Mouse (Mus musculus) neural tube, embryonic 12.5 days (tissue): ENCODE data around the gene Fam196b. TPM values are rescaled to one million over a fixed set of nuclear protein-coding genes. Genes with fewer than 3 reads are reported as not detected.

Source experiments
- ATAC-seq: fragments of 200-750 bp; cut with Nextera tagmentation; 2 replicates; pipeline ENCODE4 v1.8.0; 2017; ENCODE audit warnings: low read depth, mild to moderate bottlenecking, moderate TSS enrichment, moderate library complexity; ENCODE audit not compliant: low FRiP score
- H3K27ac ChIP-seq: fragments of 300-500 bp; sonication (generic); 2 replicates; pipeline ENCODE4 v1.5.1; 2016
- H3K27me3 ChIP-seq: fragments of 300-500 bp; sonication (generic); replicated peaks from 2 replicates; pipeline ENCODE4 v1.6.1; 2016; ENCODE audit warnings: mild to moderate bottlenecking
- H3K36me3 ChIP-seq: fragments of 300-500 bp; sonication (generic); 2 replicates; pipeline ENCODE4 v1.6.1; 2016; ENCODE audit warnings: mild to moderate bottlenecking
- H3K4me1 ChIP-seq: fragments of 300-500 bp; sonication (generic); 2 replicates; pipeline ENCODE4 v1.6.1; 2016
- H3K4me2 ChIP-seq: fragments of 300-500 bp; sonication (generic); replicated peaks from 2 replicates; pipeline ENCODE4 v1.6.1; 2016; ENCODE audit warnings: mild to moderate bottlenecking
- H3K4me3 ChIP-seq: fragments of 300-500 bp; sonication (generic); 2 replicates; pipeline ENCODE4 v1.5.1; 2016
- H3K9ac ChIP-seq: fragments of 300-500 bp; sonication (generic); 2 replicates; pipeline ENCODE4 v1.6.1; 2016; ENCODE audit warnings: mild to moderate bottlenecking
- H3K9me3 ChIP-seq: fragments of 300-500 bp; sonication (generic); 2 replicates; pipeline ENCODE4 v1.6.1; 2016; ENCODE audit warnings: mild to moderate bottlenecking
- WGBS: fragments of 180-500 bp; shearing (Covaris S2); methylation state at CpG from one replicate; pipeline ENCODE4 v1.1.7; 2016; 5-methylcytosine and 5-hydroxymethylcytosine counted together
- polyA plus RNA-seq: library from polyadenylated mRNA; unstranded; fragments of >200 nt; fragmentation: Nextera tagmentation; extraction: Ambion mirVana; gene quantifications from 2 replicates; pipeline ENCODE4 v1.2.1, GENCODE M21; 2016

Fam196b gene
- polyA plus RNA-seq, 1 experiment from 2014 or later: 2.0 TPM

- H3K4me3 ChIP-seq: no peak overlapping the region
- H3K27me3 ChIP-seq: no peaks in the 10 kb centered on the region
- whole genome bisulfite sequencing: 54% methylated on average over 6 of the region's 6 CpGs
- H3K9ac ChIP-seq: no peak overlapping the region
- peaks cover 10% of the 10 kb centered on the region; the same call in 1 of the 2 replicates for H3K4me1 ChIP-seq
- H3K9me3 ChIP-seq: no peaks in the 10 kb centered on the region
- no peak overlapping the region for H3K4me2 ChIP-seq
- no peak for ATAC-seq
- H3K36me3 ChIP-seq: no peaks in the 10 kb centered on the region
- H3K27ac ChIP-seq: no peak overlapping the region
These were observed 106.4 kb downstream of the Fam196b start for GRCm38 (mm10) chr11:34421061-34421460.

DNA sequence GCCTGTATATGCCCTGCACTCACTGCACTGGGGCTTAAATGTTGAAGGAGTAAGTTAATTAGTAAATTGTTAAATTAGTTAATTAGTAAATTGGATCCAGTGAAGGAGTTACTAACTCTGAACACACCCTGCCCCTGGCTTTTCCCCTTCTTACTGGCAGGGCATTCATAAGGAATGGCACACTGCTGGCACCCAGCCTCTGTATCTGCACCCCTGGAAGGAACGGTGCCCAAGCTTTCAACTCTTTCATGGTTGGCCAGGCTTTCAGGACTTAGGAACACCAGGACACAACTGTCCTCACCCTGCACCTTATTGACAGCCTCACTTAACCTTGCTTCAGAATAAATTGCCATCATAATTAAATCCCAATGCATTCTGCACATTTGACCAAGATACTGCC is 109.9 kb downstream of the Fam196b start:
- no peak for ATAC-seq
- Histone ChIP-seq H3K4me3 (no peak overlapping the region), H3K4me1 (no peaks in the 10 kb centered on the region), H3K9ac (no peak overlapping the region), H3K27me3 (no peaks in the 10 kb centered on the region), H3K4me2 (no peak overlapping the region), H3K36me3 (no peaks in the 10 kb centered on the region), H3K9me3 (no peaks in the 10 kb centered on the region), H3K27ac (no peak overlapping the region)
- 89% methylated on average over 1 of the region's 1 CpGs for WGBS

DNA sequence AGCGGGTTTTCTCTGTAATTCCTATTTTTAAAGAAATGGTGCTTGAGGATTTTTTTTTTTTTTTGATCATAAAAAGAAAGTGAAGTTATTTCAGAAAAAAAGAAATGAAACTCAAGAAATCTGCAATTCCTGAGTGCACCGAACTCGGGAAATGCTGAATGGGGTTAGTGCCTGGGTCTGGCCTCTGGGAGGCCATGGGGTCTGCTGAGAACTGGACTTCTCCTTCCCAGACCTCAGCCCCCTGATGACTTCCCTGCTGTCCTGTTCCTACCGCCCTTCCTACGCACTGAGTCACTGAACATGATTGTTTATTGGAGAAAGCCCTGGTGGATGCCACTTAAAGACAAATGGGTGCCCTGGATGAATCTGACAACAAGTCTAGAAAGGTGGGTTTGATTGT is 112.6 kb downstream of the Fam196b start:
- Histone ChIP-seq H3K4me2 (no peak overlapping the region), H3K36me3 (no peaks in the 10 kb centered on the region), H3K27ac (no peak overlapping the region), H3K4me1 (no peaks in the 10 kb centered on the region), H3K9me3 (no peaks in the 10 kb centered on the region), H3K9ac (no peak overlapping the region), H3K4me3 (no peak overlapping the region), H3K27me3 (no peaks in the 10 kb centered on the region)
- no peak for ATAC-seq
- 91% methylated on average over 5 of the region's 5 CpGs for WGBS

GRCm38 (mm10) chr11:34430940-34431339 is 116.3 kb downstream of the Fam196b start:
- no peaks in the 10 kb centered on the region for H3K27me3 ChIP-seq
- no peaks in the 10 kb centered on the region; the same call in 1 of the 2 replicates for H3K4me1 ChIP-seq
- H3K4me3 ChIP-seq: no peak overlapping the region
- no peak for ATAC-seq
- no peak overlapping the region for H3K27ac ChIP-seq
- no peak overlapping the region for H3K9ac ChIP-seq
- H3K36me3 ChIP-seq: no peaks in the 10 kb centered on the region
- H3K9me3 ChIP-seq: no peaks in the 10 kb centered on the region
- H3K4me2 ChIP-seq: no peak overlapping the region
- 71% methylated on average over 4 of the region's 4 CpGs for WGBS

- Histone ChIP-seq H3K4me1 (no peaks in the 10 kb centered on the region; the same call in 1 of the 2 replicates), H3K36me3 (no peaks in the 10 kb centered on the region), H3K27ac (no peak overlapping the region), H3K4me3 (no peak overlapping the region), H3K4me2 (no peak overlapping the region), H3K9ac (no peak overlapping the region), H3K27me3 (no peaks in the 10 kb centered on the region), H3K9me3 (no peaks in the 10 kb centered on the region)
- 58% methylated on average over 5 of the region's 5 CpGs for WGBS
- peak; percentile 22; the same call in 1 of the 2 replicates for ATAC-seq
These were observed 116.7 kb downstream of the Fam196b start for GRCm38 (mm10) chr11:34431371-34431770.

GRCm38 (mm10) chr11:34431978-34432377 is 117.4 kb downstream of the Fam196b start:
- H3K36me3 ChIP-seq: no peaks in the 10 kb centered on the region
- H3K4me2 ChIP-seq: no peak overlapping the region
- no peak overlapping the region for H3K27ac ChIP-seq
- 35% methylated on average over 2 of the region's 2 CpGs for WGBS
- no peak overlapping the region for H3K9ac ChIP-seq
- H3K4me1 ChIP-seq: no peaks in the 10 kb centered on the region; the same call in 1 of the 2 replicates
- ATAC-seq: peak; percentile 49; the same call in 1 of the 2 replicates
- H3K9me3 ChIP-seq: no peaks in the 10 kb centered on the region
- H3K27me3 ChIP-seq: no peaks in the 10 kb centered on the region
- H3K4me3 ChIP-seq: no peak overlapping the region

DNA sequence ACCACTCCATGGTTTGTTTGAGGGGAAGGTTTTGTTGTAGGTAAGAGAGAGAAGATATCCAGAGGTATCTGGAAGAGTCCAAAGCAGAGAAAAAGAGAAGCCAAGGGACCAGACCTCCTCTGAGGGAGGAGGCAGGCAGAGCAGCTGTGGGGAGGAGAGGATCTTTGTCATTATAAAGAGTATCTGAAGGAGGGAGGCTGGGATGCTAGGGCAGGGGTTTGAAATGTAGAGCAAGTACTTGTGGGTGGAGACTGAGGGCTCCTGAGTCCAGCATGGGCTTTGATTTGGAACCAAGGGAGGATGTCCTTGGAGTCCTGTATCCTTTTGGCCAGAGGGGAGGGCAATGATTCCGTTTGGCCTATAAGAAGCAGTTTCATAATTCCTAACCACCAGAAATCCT is 122.8 kb downstream of the Fam196b start:
- Histone ChIP-seq H3K36me3 (no peaks in the 10 kb centered on the region), H3K4me2 (no peak overlapping the region), H3K4me1 (no peaks in the 10 kb centered on the region; the same call in 1 of the 2 replicates), H3K9me3 (no peaks in the 10 kb centered on the region), H3K27ac (no peak overlapping the region), H3K27me3 (no peaks in the 10 kb centered on the region), H3K4me3 (no peak overlapping the region), H3K9ac (no peak overlapping the region)
- whole genome bisulfite sequencing: 67% methylated on average over 1 of the region's 1 CpGs
- no peak for ATAC-seq

GRCm38 (mm10) chr11:34438429-34438828 is 123.8 kb downstream of the Fam196b start:
- no peak for ATAC-seq
- Histone ChIP-seq H3K9ac (no peak overlapping the region), H3K9me3 (no peaks in the 10 kb centered on the region), H3K4me2 (no peak overlapping the region), H3K36me3 (no peaks in the 10 kb centered on the region), H3K4me3 (no peak overlapping the region), H3K27me3 (no peaks in the 10 kb centered on the region), H3K27ac (no peak overlapping the region), H3K4me1 (no peaks in the 10 kb centered on the region)
- WGBS: 72% methylated on average over 2 of the region's 2 CpGs

DNA sequence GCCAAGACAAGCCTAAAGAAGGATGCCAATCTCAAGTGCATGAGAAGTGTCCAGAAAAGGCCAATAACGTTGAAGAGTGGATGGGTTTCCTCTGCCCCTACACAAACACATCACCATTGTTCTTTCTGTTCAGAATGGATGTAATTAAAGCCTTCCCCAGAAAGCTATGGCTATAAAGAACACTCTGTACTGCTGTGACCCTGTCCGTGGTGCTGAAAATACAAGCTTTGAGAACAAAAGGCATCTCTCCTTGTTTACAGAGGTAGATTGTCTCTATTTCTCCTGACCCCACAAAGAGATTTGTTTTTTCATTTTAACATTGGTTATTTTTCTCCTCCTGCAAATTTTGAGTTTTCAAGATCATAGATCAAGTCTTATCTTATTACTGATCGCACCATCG is 133.3 kb downstream of the Fam196b start:
- Histone ChIP-seq H3K9ac (no peak overlapping the region), H3K27me3 (no peaks in the 10 kb centered on the region), H3K36me3 (no peaks in the 10 kb centered on the region), H3K4me3 (no peak overlapping the region), H3K4me1 (no peaks in the 10 kb centered on the region), H3K4me2 (no peak overlapping the region), H3K9me3 (no peaks in the 10 kb centered on the region), H3K27ac (no peak overlapping the region)
- 45% methylated on average over 4 of the region's 4 CpGs for WGBS
- no peak for ATAC-seq

- H3K4me2 ChIP-seq: no peak overlapping the region
- no peaks in the 10 kb centered on the region for H3K27me3 ChIP-seq
- no peak for ATAC-seq
- H3K4me3 ChIP-seq: no peak overlapping the region
- H3K9ac ChIP-seq: no peak overlapping the region
- H3K4me1 ChIP-seq: no peaks in the 10 kb centered on the region
- no peaks in the 10 kb centered on the region for H3K9me3 ChIP-seq
- no peak overlapping the region for H3K27ac ChIP-seq
- 95% methylated on average over 4 of the region's 4 CpGs for WGBS
- no peaks in the 10 kb centered on the region for H3K36me3 ChIP-seq
These were observed 135.3 kb downstream of the Fam196b start for GRCm38 (mm10) chr11:34449944-34450343.

GRCm38 (mm10) chr11:34467056-34467455 is 152.4 kb downstream of the Fam196b start:
- Histone ChIP-seq H3K9ac (no peak overlapping the region), H3K27me3 (no peaks in the 10 kb centered on the region), H3K4me1 (no peaks in the 10 kb centered on the region), H3K36me3 (no peaks in the 10 kb centered on the region), H3K27ac (no peak overlapping the region), H3K9me3 (no peaks in the 10 kb centered on the region), H3K4me3 (no peak overlapping the region), H3K4me2 (no peak overlapping the region)
- WGBS: 52% methylated on average over 1 of the region's 1 CpGs
- no peak for ATAC-seq

GRCm38 (mm10) chr11:34468571-34468970 is 153.9 kb downstream of the Fam196b start:
- WGBS: 49% methylated on average over 3 of the region's 3 CpGs

DNA sequence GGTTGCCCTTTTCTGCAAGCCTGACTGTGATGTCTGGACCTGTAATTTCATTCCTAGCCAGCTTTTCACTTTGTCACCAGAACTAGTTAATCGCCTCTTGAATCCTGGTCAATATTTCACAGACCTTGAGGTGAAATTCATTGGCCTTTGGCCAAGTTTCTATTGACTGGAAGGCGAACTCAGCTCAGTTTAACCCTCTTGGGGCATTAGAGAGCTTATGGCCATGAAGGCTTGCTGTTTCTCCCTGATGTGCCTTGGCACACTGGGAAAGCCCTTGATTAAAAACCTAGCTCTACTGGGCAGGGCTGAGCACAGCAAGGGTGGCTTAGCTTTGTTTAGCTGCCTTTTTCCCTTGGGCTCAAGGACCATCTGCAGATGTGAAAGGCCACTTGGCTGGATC is 155.2 kb downstream of the Fam196b start:
- no peak overlapping the region for H3K4me2 ChIP-seq
- 80% methylated on average over 2 of the region's 2 CpGs for WGBS
- H3K9me3 ChIP-seq: no peaks in the 10 kb centered on the region
- H3K27ac ChIP-seq: no peak overlapping the region
- no peaks in the 10 kb centered on the region for H3K36me3 ChIP-seq
- no peak for ATAC-seq
- H3K4me1 ChIP-seq: no peaks in the 10 kb centered on the region
- no peak overlapping the region for H3K9ac ChIP-seq
- H3K4me3 ChIP-seq: no peak overlapping the region
- no peaks in the 10 kb centered on the region for H3K27me3 ChIP-seq

More at GRCm38 (mm10) chr11:34468571-34468970, 153.9 kb downstream of the Fam196b start:
- no peaks in the 10 kb centered on the region for H3K9me3 ChIP-seq
- no peak for ATAC-seq
- H3K27me3 ChIP-seq: no peaks in the 10 kb centered on the region
- no peak overlapping the region for H3K4me2 ChIP-seq
- no peak overlapping the region for H3K9ac ChIP-seq
- H3K4me3 ChIP-seq: no peak overlapping the region
- no peaks in the 10 kb centered on the region for H3K4me1 ChIP-seq
- H3K36me3 ChIP-seq: no peaks in the 10 kb centered on the region
- no peak overlapping the region for H3K27ac ChIP-seq
